Mouse (Mus musculus) activated CD4-positive, CD25-positive, alpha-beta regulatory T cell, adult 9 weeks (primary cell): ENCODE results near the gene Olfr1491. TPM values are rescaled to one million over a fixed set of nuclear protein-coding genes. Genes with fewer than 3 reads are reported as not detected.

ENCODE experiments used
- polyA plus RNA-seq: library from polyadenylated mRNA; unstranded; fragments of 100-300 nt; shearing (Covaris generic); gene quantifications from one replicate; pipeline ENCODE4 v1.2.1, GENCODE M21; 2017

The Olfr1491 gene
- not detected for polyA plus RNA-seq

DNA sequence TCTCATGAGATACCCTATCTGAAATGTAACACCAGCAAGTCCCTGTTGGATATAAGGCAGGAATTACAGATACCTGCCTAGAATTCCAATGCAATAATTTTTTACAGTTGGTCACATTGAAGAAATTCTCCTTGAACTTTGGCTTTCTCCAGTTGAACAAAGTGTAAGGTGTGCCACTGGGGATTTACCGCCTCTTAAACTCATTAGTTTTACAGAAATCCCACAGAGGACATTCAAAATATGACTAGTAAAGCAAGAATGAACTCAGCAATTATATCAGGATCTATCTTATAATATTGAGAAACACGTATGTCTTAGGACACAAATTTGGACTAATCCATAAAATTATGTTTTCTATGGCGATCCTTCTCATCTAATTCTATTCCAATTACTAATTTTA is at the start of gene Olfr1491:
Gene Olfr1491, plus strand, starts transcription at position 301 of the 400 bp plus-strand sequence.

DNA sequence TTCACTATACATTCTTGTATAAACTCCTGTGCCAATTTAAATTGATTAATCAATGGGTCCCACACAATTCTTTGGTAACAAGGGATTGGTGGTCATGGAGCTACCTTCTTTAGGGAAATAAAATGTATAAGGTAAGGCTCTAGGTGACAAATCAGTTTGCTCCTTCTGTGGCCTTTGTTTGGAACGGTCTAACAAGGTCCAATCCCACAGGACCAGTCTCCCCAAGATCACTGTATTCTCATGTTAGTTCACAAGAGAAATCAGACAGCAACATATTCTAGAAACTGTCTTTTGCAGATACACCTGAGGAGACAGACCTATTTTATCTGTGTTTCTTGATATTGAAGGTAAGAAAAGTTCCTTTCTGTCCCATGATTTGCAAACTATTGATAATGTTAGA is 46.3 kb upstream of the Olfr1491 start, which contains the start of gene Olfr1490:
Gene Olfr1490, plus strand, starts transcription at position 301 of the 400 bp plus-strand sequence.

GRCm38 (mm10) chr19:13722978-13723377 is 25.9 kb downstream of the Olfr1491 start, which contains the start of gene Olfr1493-ps1:
Gene Olfr1493-ps1 (plus strand): TSS chr19:13723278.

GRCm38 (mm10) chr19:13739428-13739827 is 42.4 kb downstream of the Olfr1491 start, which contains the start of gene Olfr1494:
Gene Olfr1494 (plus strand): TSS chr19:13739728.

Other genes starting within 250 kb of the Olfr1491 start
- gene Olfr1472, start 241.2 kb upstream of the Olfr1491 start, polyA plus RNA-seq = not detected
- gene Olfr1474, start 227.7 kb upstream of the Olfr1491 start, polyA plus RNA-seq = not detected
- not detected for gene Olfr1475, start 217.1 kb upstream of the Olfr1491 start, polyA plus RNA-seq
- gene Olfr1477, start 196.7 kb upstream of the Olfr1491 start, polyA plus RNA-seq = not detected
- not detected for gene Olfr1480, start 169.4 kb upstream of the Olfr1491 start, polyA plus RNA-seq
- not detected for gene Olfr1484, start 113.8 kb upstream of the Olfr1491 start, polyA plus RNA-seq
- not detected for gene Olfr1487, start 79.9 kb upstream of the Olfr1491 start, polyA plus RNA-seq
- gene Olfr1489, start 65.6 kb upstream of the Olfr1491 start, polyA plus RNA-seq = not detected
- gene Olfr1490, start 46.2 kb upstream of the Olfr1491 start, polyA plus RNA-seq = not detected
- gene Olfr1493-ps1, start 26.0 kb downstream of the Olfr1491 start, polyA plus RNA-seq = not detected
- gene Olfr1494, start 42.5 kb downstream of the Olfr1491 start, polyA plus RNA-seq = not detected
- gene Olfr1495, start 67.3 kb downstream of the Olfr1491 start, polyA plus RNA-seq = not detected
- not detected for gene Olfr1496, start 80.6 kb downstream of the Olfr1491 start, polyA plus RNA-seq
- gene Olfr1497, start 100.9 kb downstream of the Olfr1491 start, polyA plus RNA-seq = not detected
- not detected for gene Olfr1499, start 122.2 kb downstream of the Olfr1491 start, polyA plus RNA-seq
- gene Olfr1500, start 133.2 kb downstream of the Olfr1491 start, polyA plus RNA-seq = not detected
- not detected for gene Olfr1501, start 153.4 kb downstream of the Olfr1491 start, polyA plus RNA-seq
- gene Olfr1502, start 164.5 kb downstream of the Olfr1491 start, polyA plus RNA-seq = not detected
- gene Olfr1504, start 200.7 kb downstream of the Olfr1491 start, polyA plus RNA-seq = not detected
- not detected for gene Olfr1505, start 216.3 kb downstream of the Olfr1491 start, polyA plus RNA-seq